Mouse (Mus musculus) megakaryocyte, embryonic 14.5 days (primary cell): ENCODE data around the gene Tln2.

Experiments used
- FLI1 ChIP-seq: IDR thresholded peaks from 2 replicates; pipeline ENCODE4 v1.6.1; 2012; ENCODE audit warnings: low read length, inconsistent platforms, mixed read lengths
- GATA1 ChIP-seq: IDR thresholded peaks from 3 replicates; pipeline ENCODE4 v1.6.1; 2012; ENCODE audit warnings: mixed read lengths, low read length, inconsistent platforms, borderline replicate concordance

DNA sequence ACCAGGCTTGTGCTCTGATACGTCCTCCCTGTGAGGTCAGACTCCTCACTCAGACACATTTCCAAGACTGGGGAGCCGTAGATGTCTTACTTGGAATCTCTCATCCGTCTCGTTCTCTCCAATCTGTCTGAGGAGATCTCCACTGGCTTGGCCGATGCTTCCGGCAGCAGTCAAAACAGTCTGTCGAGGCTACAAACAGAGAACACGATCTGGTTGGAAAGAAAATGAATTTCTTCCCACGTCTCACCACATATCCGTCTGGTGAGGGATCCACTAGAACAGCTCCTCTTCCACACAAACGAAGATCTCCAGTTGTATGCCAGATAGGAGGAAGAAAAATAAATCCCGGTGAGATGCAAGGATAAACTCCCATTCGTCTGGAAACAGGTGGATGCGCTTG is 205.1 kb downstream of the Tln2 start:
- TF ChIP-seq GATA1 = no peak
- no peak for TF ChIP-seq FLI1
